Mouse (Mus musculus) heart, embryonic 11.5 days (tissue): ENCODE measurements at regions not wholly inside any gene's neighbourhood (a gene's known extent, or its start where the extent isn't known, plus 50 kb on each side); places are given as distances from the start of the nearest gene placed in this dataset.

Experiments
- ATAC-seq: fragments of 200-750 bp; cut with Nextera tagmentation; replicated peaks from 2 replicates; pipeline ENCODE4 v1.8.0; 2017; ENCODE audit warnings: moderate library complexity; ENCODE audit not compliant: insufficient number of reproducible peaks, low FRiP score, low TSS enrichment
- H3K27ac ChIP-seq: fragments of 300-500 bp; sonication (generic); 2 replicates; pipeline ENCODE4 v1.5.1; 2014; ENCODE audit warnings: mild to moderate bottlenecking, low read depth, low read length
- H3K27me3 ChIP-seq: fragments of 300-500 bp; sonication (generic); 2 replicates; pipeline ENCODE4 v1.6.1; 2014; ENCODE audit warnings: mild to moderate bottlenecking, low read length, mixed read lengths; ENCODE audit not compliant: control insufficient read depth, insufficient read depth
- H3K36me3 ChIP-seq: fragments of 300-500 bp; sonication (generic); 2 replicates; pipeline ENCODE4 v1.6.1; 2014; ENCODE audit warnings: mild to moderate bottlenecking, low read length, moderate library complexity, mixed read lengths; ENCODE audit not compliant: control insufficient read depth, insufficient read depth
- H3K4me1 ChIP-seq: fragments of 300-500 bp; sonication (generic); 2 replicates; pipeline ENCODE4 v1.6.1; 2014; ENCODE audit warnings: low read length; ENCODE audit not compliant: control insufficient read depth, insufficient read depth
- H3K4me2 ChIP-seq: fragments of 300-500 bp; sonication (generic); 2 replicates; pipeline ENCODE4 v1.6.1; 2014; ENCODE audit warnings: mild to moderate bottlenecking, moderate library complexity
- H3K4me3 ChIP-seq: fragments of 300-500 bp; sonication (generic); 2 replicates; pipeline ENCODE4 v1.5.1; 2014; ENCODE audit warnings: low read depth, low read length
- H3K9ac ChIP-seq: fragments of 300-500 bp; sonication (generic); 2 replicates; pipeline ENCODE4 v1.6.1; 2014; ENCODE audit warnings: mild to moderate bottlenecking, low read depth, low read length, moderate library complexity
- H3K9me3 ChIP-seq: fragments of 300-500 bp; sonication (generic); replicated peaks from 2 replicates; pipeline ENCODE4 v1.6.1; 2016; ENCODE audit warnings: low read length; ENCODE audit not compliant: control insufficient read depth
- WGBS: fragments of 180-500 bp; shearing (Covaris S2); extraction: QIAGEN DNeasy Blood & Tissue Kit; methylation state at CpG from one replicate; pipeline ENCODE4 v1.1.7; 2014; ENCODE audit not compliant: insufficient replicate concordance; 5-methylcytosine and 5-hydroxymethylcytosine counted together

GRCm38 (mm10) chr1:41933777-41934176 is 761.8 kb upstream of the Pou3f3 start:
- Histone ChIP-seq H3K4me3 (no peak overlapping the region), H3K9ac (no peak overlapping the region), H3K4me1 (no peaks in the 10 kb centered on the region), H3K27me3 (no peaks in the 10 kb centered on the region), H3K36me3 (no peaks in the 10 kb centered on the region), H3K27ac (no peak overlapping the region), H3K4me2 (no peak overlapping the region), H3K9me3 (no peaks in the 10 kb centered on the region)
- ATAC-seq = no peak
- WGBS = 39% methylated on average over 1 of the region's 1 CpGs

GRCm38 (mm10) chr1:41935912-41936478 is 759.6 kb upstream of the Pou3f3 start:
- ATAC-seq = no peak
- Histone ChIP-seq H3K4me3 (no peak overlapping the region), H3K36me3 (no peaks in the 10 kb centered on the region), H3K9ac (no peak overlapping the region), H3K27ac (no peak overlapping the region), H3K9me3 (no peaks in the 10 kb centered on the region), H3K27me3 (no peaks in the 10 kb centered on the region), H3K4me1 (no peaks in the 10 kb centered on the region), H3K4me2 (no peak overlapping the region)
- WGBS = 90% methylated on average over 7 of the region's 7 CpGs

DNA sequence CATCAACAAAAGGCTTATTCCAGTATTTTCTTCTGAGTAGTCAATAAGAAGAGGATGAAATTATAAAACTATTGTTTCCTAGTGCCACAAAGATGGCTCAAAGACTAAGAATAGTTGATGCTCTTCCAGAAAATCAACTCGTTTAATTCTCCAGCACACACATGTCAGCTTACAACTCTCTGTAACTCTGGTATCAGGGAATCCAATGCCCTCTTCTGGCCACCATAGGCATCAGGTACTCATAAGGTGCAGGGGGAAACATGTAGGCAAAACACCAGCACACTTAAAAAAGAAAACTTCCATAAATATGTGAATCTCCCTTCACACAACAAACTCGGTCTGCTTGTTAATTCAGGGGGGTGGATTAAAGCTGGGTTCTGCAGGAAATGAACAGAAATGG is 734.6 kb upstream of the Pou3f3 start:
- Histone ChIP-seq H3K27me3 (no peaks in the 10 kb centered on the region), H3K9me3 (no peaks in the 10 kb centered on the region), H3K27ac (no peak overlapping the region), H3K4me3 (no peak overlapping the region), H3K4me1 (no peaks in the 10 kb centered on the region), H3K36me3 (no peaks in the 10 kb centered on the region), H3K4me2 (no peak overlapping the region), H3K9ac (no peak overlapping the region)
- WGBS = 53% methylated on average over 2 of the region's 2 CpGs
- ATAC-seq = no peak

DNA sequence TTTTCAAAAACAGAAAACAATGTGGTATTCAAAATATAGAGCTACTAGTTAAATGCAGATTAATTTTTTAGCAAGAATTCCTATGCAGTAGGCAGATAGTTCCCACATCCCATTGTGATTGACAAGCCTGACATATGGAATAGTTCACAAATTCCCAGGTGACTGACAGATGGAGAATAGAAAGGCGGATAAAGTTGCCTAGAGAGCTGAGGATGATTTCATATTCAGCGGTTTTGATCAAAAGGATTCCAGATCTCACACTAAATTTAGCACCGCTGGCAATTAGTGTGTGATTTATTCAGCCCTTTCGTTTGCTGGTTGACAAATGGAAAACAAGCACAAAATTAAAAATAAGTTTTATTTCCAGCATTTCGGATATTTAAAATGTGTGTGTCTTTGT is 714.0 kb upstream of the Pou3f3 start:
- H3K9me3 ChIP-seq = no peaks in the 10 kb centered on the region
- no peaks in the 10 kb centered on the region for H3K4me1 ChIP-seq
- no peak overlapping the region for H3K27ac ChIP-seq
- H3K4me3 ChIP-seq = no peak overlapping the region
- H3K4me2 ChIP-seq = no peak overlapping the region
- 79% methylated on average over 5 of the region's 5 CpGs for WGBS
- H3K9ac ChIP-seq = no peak overlapping the region
- no peaks in the 10 kb centered on the region for H3K27me3 ChIP-seq
- no peaks in the 10 kb centered on the region for H3K36me3 ChIP-seq
- no peak for ATAC-seq

DNA sequence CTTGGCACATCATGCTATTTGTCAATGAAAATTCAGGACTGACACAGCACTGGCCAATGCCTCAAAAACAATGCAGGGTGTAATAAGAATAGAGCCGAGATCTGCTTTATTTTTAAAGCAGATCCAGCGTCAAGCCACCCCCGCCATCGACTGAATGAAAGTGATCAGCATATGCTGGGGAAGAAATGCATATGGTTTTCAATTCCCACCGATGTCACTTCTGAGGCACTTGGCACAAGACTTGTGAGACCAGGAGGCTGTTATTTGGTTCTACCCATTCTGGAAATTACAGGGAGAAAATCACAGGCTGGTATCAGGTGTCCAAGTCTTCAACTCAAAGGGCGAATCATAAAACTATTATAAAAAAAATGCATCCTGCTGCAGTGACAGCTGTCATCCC is 689.3 kb upstream of the Pou3f3 start:
- H3K27ac ChIP-seq = no peak overlapping the region
- no peaks in the 10 kb centered on the region for H3K36me3 ChIP-seq
- no peak overlapping the region for H3K4me3 ChIP-seq
- H3K9me3 ChIP-seq = no peaks in the 10 kb centered on the region
- no peak overlapping the region for H3K4me2 ChIP-seq
- ATAC-seq = no peak
- WGBS = 81% methylated on average over 6 of the region's 6 CpGs
- H3K4me1 ChIP-seq = no peaks in the 10 kb centered on the region
- H3K9ac ChIP-seq = no peak overlapping the region
- H3K27me3 ChIP-seq = no peaks in the 10 kb centered on the region

GRCm38 (mm10) chr1:42008046-42008445 is 687.5 kb upstream of the Pou3f3 start:
- no peaks in the 10 kb centered on the region for H3K36me3 ChIP-seq
- no peaks in the 10 kb centered on the region for H3K27me3 ChIP-seq
- H3K4me1 ChIP-seq = no peaks in the 10 kb centered on the region
- no peak for ATAC-seq
- no peak overlapping the region for H3K4me3 ChIP-seq
- no peak overlapping the region for H3K9ac ChIP-seq
- whole genome bisulfite sequencing = 91% methylated on average over 3 of the region's 3 CpGs
- H3K27ac ChIP-seq = no peak overlapping the region
- H3K4me2 ChIP-seq = no peak overlapping the region
- H3K9me3 ChIP-seq = no peaks in the 10 kb centered on the region

DNA sequence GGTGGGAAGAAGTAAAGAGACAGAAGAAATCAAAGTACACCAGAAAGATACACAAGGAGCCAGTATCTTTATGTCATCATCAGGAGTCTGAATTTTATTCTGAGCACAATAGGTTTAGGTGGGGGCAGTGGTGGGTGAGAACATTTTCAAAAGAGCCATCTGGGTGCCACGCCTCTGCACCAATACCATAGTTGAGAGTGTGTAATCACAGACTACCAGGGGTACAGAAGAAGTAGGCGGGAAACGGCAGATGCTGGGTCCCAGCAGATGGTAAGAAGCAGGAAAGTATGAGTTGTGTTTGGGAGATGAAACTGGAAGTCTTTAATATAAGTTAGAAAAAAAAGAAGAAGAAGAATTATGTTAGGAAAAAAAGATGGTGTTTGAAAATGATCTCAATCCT is 682.7 kb upstream of the Pou3f3 start:
- no peaks in the 10 kb centered on the region for H3K9me3 ChIP-seq
- no peak overlapping the region for H3K4me2 ChIP-seq
- no peak overlapping the region for H3K27ac ChIP-seq
- no peak overlapping the region for H3K9ac ChIP-seq
- no peaks in the 10 kb centered on the region for H3K4me1 ChIP-seq
- ATAC-seq = no peak
- no peak overlapping the region for H3K4me3 ChIP-seq
- 80% methylated on average over 3 of the region's 3 CpGs for WGBS
- H3K27me3 ChIP-seq = no peaks in the 10 kb centered on the region
- no peaks in the 10 kb centered on the region for H3K36me3 ChIP-seq

- H3K4me3 ChIP-seq = no peak overlapping the region
- H3K27ac ChIP-seq = no peak overlapping the region
- H3K9ac ChIP-seq = no peak overlapping the region
- WGBS = 76% methylated on average over 2 of the region's 2 CpGs
- no peaks in the 10 kb centered on the region for H3K9me3 ChIP-seq
- H3K4me2 ChIP-seq = no peak overlapping the region
- H3K27me3 ChIP-seq = no peaks in the 10 kb centered on the region
- no peaks in the 10 kb centered on the region for H3K36me3 ChIP-seq
- ATAC-seq = no peak
- no peaks in the 10 kb centered on the region for H3K4me1 ChIP-seq
Observed at GRCm38 (mm10) chr1:42018966-42019365, 676.6 kb upstream of the Pou3f3 start.

DNA sequence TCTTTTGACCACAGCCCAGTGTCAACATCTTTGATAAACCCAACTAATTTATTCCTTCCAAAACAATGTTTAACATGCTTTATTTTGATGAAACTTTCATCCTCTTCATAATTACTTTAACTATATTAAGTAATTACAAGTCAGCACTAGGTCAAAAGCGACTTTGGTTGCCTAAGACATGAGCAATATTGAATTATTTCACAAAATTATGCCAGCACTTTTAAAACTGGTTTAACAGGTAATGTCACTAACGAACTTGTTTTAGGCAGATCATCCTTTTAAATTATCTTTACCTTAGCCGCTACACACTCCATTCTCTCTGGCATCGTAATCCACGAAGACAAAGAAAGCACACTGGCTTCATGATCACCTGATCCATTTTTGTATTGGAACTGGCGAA is 669.8 kb upstream of the Pou3f3 start:
- Histone ChIP-seq H3K4me1 (no peaks in the 10 kb centered on the region), H3K27ac (no peak overlapping the region), H3K4me3 (no peak overlapping the region), H3K27me3 (no peaks in the 10 kb centered on the region), H3K9ac (no peak overlapping the region), H3K4me2 (no peak overlapping the region), H3K9me3 (no peaks in the 10 kb centered on the region), H3K36me3 (no peaks in the 10 kb centered on the region)
- ATAC-seq = no peak
- 82% methylated on average over 6 of the region's 6 CpGs for WGBS
